Mouse (Mus musculus) embryo, embryonic 10.5 days (tissue): Measurements from ENCODE around the gene Dusp16.

Experiments used
- DNase-seq: peaks from one replicate; pipeline ENCODE4 v3.0.0-alpha.2; 2015; ENCODE audit warnings: low spot score

Gene Dusp16

DNA sequence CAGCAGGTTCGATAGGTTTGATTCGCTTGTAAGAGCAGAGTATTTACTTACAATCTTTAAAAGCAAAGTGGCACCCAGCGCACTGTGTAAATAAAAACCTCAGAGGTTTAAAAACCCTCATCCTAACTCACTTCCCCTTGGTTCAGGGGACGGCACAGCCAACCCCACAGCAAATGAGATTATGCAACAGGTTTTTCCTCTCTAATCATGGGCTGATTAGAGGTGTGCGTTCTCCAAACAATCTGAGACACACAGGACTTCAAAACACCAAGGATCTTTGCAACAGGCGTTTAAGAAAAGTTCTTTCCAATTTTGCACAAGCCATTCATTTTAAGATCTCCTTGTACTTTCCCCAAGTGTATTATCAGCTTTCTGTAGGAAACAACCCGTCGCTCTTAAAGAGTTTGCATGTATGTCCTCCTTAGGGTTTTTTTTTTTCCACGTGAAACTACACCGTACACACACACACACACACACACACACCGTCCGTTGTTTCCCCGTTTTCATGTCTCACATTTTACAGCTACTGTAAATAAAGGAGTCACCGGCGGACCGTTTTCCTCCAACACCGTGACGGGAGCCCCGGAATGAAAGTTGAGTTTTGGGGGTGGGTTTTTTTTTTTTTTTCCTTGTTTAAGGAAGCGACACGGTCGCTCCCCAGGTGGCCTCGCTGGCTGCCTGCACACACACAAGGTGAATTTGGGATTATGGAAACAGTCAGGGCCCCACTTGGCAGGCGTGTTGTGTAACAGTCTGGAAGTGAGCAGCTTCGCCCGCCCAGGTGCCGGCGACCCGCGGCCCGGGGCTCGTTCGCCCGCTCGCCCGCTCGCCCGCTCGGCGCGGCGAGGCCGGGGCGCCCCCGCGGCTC is 940 bp downstream of the Dusp16 start:
- peak; percentile 51 for DNase-seq

GRCm38 (mm10) chr6:134789100-134789499 is 3.3 kb downstream of the Dusp16 start:
- no peak for DNase-seq

DNA sequence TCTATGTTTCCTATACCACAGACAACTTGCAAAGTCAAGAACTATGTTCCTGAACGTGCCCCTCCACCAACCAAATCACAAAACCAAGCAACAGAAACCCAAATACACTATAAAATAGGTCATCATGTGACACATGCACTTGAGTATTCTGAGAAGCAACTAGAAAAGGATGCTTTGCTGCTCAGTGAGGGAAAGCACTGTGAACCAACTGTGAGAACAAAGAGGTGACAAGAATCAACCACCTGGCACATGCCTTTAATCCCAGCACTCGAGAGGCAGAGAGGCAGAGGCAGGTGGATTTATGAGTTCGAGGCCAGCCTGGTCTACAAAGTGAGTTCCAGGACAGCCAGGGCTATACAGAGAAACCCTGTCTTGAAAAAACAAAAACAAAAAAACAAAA is 6.0 kb downstream of the Dusp16 start:
- DNase-seq: no peak

- no peak for DNase-seq
These were observed 9.5 kb downstream of the Dusp16 start for GRCm38 (mm10) chr6:134782900-134783299.

GRCm38 (mm10) chr6:134781494-134781913 is 10.9 kb downstream of the Dusp16 start:
- DNase-seq: no peak

DNA sequence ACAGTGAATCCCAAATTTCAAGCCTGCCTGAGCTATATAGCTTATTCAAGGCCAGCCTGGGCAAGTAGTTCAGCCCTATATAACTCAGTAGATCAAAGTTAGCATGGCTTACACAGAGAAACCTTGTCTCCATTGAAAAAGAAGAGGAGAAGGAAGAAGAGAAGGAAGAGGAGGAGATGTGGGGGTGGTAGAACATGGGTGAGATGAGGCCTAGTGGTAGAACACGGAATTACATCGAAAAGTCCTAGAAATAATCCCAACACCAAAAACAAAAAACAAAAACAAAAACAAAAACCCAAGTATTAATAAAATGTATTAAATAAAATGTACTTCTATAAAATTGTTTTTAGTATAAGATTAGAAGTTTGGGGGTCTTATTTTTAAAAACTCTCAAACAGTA is 12.4 kb downstream of the Dusp16 start:
- DNase-seq: no peak

DNA sequence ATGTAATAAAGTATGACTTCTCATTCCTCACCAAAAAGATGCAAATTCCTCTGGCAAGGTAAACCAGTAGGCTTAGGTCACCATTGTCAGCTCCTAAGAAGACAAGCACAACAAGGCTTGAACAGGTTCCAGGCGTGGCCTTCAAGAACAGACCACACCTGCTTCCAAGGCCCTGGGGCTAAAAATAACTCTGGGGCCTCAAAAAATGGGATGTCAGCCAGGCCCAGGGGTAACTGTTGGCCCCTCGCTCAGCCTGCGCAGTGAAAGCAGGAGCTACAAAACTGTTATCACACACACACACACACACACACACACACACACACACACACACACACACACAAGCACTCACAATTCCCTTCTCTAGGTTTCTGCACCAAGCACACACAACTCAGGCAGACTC is 18.5 kb downstream of the Dusp16 start:
- no peak for DNase-seq

- no peak for DNase-seq
These were observed 19.0 kb downstream of the Dusp16 start for GRCm38 (mm10) chr6:134773292-134773893.

DNA sequence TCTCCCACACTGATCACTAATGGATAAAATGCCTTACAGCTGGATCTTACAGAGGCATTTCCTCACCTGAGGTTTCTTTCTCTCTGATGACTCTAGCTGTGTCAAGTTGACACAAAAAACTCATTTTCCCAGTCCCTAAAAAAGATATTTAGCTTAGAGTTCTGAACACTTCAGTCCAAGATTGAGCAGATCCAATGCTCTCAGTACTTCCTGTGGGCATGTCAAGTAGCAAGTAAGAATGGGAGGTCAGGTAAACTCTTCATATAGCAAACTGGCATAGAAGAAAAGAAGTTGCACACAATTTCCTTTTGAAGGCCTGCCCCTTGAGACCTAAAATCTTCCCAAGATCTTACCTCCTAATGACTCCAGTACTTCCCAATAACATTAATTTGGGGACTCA is 22.1 kb downstream of the Dusp16 start:
- no peak for DNase-seq

- no peak for DNase-seq
These were observed 27.9 kb downstream of the Dusp16 start for GRCm38 (mm10) chr6:134764441-134765061.

DNA sequence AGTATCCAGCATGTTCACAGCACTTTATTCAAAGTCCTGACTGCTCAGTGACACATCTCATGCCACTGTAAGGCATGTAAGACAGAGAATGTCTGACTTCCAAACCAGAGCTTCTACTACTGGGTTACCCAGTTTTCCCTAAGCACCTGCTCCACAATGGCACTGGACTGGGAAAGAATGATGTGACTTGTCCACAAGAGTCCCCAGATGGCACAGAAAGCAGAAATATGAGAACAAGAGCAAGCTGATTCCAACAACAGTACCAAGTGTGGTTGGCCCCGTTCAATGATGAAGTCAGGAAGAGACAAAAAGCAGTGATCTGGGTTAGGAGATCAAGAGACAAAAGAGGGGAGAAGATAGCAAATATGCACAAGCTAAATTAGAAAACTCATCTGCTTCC is 29.0 kb downstream of the Dusp16 start:
- DNase-seq: no peak

DNA sequence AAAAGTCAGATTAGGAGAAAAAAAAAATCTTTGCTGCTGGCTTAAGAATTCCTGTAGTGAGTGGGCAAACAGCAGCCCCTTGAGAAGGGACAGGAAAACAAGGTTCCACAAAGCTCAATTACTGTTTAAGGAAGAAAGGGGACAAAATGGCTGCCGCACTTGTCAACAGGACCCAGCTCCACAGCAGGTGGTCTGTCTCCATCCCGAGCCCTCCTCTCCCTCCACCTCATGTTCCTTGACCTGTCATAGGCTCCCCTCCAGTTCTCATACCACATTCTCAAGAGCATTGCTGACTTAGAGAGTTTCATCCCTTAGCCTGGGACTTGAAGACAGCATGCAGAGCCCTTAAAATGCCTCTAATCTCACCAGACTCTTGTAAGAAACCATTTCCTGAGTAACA is 30.6 kb downstream of the Dusp16 start:
- no peak for DNase-seq

DNA sequence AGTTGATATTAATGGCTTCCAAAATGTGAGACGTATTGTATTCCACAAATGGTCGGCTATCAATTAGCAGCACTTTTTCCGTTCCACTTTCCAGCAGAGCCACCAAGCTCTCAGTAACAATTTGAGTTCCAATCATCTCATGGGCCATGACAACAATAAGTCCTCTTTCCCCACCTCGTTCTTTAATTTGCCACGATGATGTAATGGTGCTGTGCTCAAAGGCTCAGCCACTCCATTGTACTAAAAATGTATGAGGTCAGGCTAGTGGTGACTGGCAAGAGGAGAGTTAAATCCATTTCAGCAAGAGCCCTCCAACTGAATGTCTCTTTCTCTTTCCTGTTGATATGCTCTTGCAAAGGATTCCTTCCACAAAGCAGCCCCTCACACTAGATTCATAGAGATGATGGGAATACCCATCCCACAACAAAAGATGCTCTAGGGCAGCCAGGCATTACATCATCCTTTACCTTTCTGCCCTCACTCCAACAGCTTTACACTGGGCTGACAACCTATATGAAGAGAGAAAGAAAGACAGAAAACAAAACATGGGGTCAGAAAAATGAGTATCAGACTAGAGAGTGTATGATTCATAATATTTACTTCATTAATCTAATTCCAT is 31.4 kb downstream of the Dusp16 start:
- peak; percentile 29 for DNase-seq

DNA sequence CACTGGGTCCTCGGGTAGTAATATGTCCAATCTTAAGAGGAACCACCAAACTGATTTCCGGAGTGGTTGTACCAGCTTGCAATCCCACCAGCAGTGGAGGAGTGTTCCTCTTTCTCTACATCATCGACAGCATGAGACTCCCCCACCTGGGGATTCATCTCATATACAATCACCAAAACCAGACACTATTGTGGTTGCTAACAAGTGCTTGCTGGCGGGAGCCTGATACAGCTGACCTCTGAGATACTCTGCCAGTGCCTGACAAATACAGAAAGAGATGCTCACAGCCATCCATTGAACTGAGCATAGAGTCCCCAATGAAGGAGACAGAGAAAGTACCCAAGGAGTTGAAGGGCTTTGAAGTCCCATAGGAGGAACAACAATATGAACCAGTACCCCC is 36.4 kb downstream of the Dusp16 start:
- DNase-seq: no peak

DNA sequence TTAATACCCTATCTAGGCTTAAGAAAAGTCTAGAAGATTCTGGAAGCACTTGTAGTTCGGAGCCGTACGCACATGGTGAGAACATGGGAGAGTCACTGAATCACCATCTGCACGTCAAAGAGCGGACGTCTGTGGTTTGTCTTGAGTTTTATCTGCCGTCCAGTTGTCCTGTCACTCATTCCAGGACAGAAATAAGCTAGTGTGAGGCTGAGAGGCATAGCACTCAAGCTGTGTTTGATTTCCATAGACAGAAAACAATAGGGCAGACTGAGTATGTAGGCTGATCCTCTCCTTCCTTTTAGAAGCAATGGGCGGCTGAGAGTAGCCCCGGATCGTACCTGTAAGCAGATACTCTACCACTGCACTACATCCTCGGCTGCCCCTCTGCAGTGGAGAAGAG is 38.6 kb downstream of the Dusp16 start:
- no peak for DNase-seq

DNA sequence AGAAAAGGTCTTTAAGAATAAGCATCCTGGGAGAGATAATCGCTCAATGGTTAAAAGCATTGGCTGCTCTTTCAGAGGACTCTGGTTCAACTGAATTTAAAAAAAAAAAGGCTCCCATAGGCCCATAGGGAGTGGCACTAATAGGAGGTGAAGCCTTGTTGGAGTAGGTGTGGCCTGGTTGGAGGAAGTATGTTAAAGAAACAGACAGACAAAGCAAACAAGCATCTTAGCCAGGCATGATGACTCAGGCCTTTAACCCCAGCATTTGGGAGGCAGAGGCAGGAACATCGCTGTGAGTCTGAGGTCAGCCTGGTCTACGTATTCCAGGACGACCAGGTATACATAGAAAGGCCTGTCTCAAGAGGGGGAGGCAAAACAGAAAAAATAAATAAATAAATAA is 39.0 kb downstream of the Dusp16 start:
- DNase-seq: no peak

GRCm38 (mm10) chr6:134751883-134752647 is 40.4 kb downstream of the Dusp16 start:
- peak; percentile 48 for DNase-seq

DNA sequence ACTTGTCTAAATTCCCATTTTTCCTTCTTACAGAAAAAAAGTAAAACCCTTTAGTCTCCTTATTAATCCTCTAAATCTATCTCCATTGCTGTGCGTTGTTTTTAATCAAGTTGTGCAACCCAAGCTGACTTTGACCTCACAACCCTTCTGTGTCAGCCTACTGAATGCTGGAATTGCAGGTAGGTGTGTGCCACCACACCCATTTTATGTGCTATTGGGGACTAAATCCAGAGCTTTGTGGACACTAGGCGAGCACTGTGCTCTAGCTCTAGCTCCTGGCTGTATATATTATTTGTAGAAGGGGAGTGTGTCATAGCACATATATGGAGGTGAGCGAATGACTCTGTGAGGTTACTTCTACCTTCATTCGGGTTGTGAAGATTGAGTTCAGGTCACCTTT is 41.3 kb downstream of the Dusp16 start:
- no peak for DNase-seq

GRCm38 (mm10) chr6:134748126-134748525 is 44.3 kb downstream of the Dusp16 start:
- no peak for DNase-seq

DNA sequence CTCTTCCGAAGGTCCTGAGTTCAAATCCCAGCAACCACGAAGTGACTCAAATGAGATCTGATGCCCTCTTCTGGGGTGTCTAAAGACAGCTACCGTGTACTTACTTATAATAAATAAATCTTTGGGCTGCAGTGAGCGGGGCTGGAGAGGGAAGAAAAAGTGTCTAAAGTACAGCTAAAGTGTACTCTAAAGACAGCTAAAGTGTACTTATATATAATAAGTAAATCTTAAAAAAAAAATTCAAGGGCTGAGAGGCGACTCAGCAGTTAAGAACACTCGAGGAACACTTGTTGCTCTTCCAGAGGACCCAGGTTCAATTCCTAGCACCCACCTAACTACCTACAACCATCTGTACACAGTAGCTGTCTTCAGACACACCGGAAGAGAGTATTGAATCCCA is 46.5 kb downstream of the Dusp16 start:
- no peak for DNase-seq

DNA sequence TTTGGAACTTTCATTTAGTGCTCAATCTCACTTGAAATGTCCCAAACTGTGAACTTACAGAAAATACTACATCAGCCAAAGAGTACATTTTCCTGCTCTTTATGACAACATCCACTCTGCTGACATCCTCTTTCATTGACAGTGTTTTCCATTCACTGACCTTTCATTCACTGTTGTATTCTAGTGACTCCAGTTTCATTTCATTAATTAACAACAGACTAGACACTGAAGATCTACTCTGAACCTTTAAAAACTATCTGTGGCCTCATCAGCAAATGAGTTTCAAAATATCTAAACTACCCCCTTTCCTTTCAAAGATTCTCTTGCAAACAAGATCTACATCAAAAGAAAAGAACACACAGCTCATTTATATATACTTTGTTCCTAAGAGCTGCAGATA is 48.9 kb downstream of the Dusp16 start:
- no peak for DNase-seq

- no peak for DNase-seq
These were observed 55.6 kb downstream of the Dusp16 start for GRCm38 (mm10) chr6:134736853-134737252.
